Mouse (Mus musculus) kidney, adult 10 weeks (tissue): ENCODE measurements around the gene Hspb2. TPM values are rescaled to one million over a fixed set of nuclear protein-coding genes. Genes with fewer than 3 reads are reported as not detected.

Experiments
- polyA plus RNA-seq: library from polyadenylated mRNA; stranded (reverse); fragments of 350-450 nt; fragmentation: Illumina TruSeq; extraction: RNeasy Lipid Tissue Mini Kit (QIAGEN cat#74804); gene quantifications from one replicate; pipeline ENCODE4 v1.2.3, GENCODE M21; 2014; ENCODE audit warnings: low read depth, low replicate concordance

Hspb2 gene
- not detected for polyA plus RNA-seq

DNA sequence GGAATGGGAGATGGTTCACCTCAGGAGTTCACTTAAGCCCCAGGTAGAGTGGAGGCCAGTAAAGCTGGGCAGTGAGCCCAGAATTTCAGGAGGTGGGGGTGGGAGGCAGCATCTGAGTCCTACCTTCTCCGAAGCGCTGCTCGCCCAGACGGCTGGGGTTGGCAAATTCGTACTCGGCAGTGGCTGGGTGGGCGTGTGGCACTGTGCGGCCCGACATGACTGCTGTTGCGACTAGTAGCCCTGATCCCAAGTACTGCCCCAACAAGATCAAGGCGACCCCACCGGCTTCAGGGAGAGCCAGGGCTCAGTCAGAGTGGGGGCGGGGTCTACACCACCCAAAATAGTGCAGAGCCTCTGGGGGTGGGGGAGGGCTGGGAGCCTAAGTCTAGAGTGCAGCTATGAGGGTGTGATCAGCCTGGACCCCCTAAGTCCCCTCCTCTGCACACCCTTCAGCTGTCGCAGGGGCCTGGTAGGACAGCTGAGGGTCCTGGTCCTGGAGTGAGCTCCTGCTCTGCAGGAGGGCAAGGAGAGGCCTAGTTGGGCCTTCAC lies at the start of gene Hspb2:
TSS of gene Hspb2 (minus strand) at position 301 of the 549 bp plus-strand sequence.

GRCm38 (mm10) chr9:50774991-50775612 lies 22.9 kb upstream of the Hspb2 start, which contains the start of the genes Alg9 and 1110032A03Rik:
Gene Alg9 (plus strand): TSS chr9:50775019.
Gene 1110032A03Rik (minus strand): TSS chr9:50775520.

DNA sequence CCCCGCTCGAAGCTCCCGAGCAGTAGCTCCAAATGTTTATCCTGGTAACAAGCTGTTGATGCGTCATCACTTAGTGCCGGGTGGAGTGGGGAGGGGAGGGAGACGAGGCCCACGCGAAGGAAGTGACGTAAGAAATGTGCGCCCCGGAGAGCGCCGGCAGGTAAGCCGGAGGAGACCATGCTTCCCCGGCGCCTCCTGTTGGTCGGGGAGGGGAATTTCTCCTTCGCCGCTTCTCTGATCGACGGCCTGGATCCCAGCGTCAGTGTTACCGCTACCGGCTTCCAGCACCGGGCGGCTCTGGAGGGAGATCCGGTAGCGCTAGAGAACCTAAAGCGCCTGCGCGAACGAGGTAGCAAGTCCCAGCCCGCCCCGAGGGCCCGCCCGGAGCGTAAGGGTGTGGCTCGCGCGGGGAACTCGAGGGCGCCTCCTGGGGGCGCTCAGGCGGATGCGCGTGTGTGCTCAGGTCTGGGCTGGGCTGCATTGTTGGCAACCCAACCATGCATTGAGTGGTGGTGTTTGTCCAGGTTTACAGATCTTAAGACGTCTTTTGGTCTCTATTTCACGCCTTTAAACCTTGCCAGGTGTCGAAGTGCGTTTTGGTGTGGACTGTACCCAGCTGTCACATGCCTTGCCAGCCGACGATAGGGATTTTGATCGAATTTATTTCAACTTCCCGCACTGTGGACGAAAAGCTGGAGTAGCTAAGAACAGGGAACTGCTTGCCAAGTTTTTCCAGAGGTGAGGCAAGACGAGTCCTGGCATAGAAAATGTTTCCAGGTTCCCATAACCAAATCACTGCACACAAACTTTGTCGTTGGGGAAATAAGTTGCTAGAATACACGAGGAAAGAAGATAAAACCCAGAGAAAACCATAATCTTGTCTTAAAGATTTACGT lies 16.2 kb upstream of the Hspb2 start, which contains the start of gene Fdxacb1:
TSS of gene Fdxacb1 (plus strand) at position 130 of the 896 bp plus-strand sequence.

DNA sequence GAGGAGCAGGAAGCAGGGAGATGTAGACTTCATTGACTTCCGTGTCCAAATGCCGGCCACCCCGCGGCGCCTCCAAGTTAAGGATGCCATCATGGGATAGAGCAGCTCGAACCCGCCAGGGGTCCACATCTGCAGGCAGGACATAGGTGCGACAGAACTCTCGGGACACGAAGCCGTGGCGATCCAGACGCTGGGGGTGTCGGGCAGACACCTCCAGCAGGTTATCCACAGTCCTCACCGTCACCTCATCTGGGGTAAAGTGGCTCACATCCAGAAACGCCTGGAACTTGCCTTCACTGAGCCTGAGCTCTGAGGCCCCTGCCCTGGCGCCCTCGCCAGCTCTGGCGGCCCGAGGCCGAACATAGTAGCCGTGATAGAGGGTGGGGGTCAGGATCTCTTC lies 831 bp downstream of the Hspb2 start, which contains the start of gene Cryab:
TSS of gene Cryab (plus strand) at position 3 of the 400 bp plus-strand sequence.

DNA sequence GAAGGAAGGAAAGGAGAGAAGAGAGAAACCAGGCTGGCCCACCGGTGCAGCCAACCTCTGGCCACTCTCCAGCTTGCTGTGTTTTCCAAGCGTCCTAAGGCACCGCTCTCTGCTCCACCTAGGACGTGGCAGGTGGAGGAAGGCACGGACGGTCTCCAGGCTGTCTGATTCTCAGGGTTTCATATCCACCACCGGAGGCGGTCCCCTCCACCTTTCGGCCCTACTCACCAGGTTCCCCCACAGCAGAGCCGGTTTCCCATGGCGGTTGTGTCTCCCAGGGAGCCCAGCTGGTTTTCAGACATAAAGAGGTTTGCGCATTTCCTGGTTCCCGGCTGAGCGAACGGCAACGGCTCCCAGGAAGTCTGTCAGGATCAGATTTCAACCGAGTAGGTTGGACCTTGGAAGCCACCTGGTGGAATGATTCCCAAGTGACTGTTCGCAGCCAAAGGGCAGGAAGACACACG lies 5.9 kb downstream of the Hspb2 start, which contains the start of gene 2310030G06Rik:
TSS of gene 2310030G06Rik (minus strand) at position 323 of the 464 bp plus-strand sequence.

GRCm38 (mm10) chr9:50738914-50739870 lies 13.0 kb downstream of the Hspb2 start, which contains the start of gene Dixdc1:
Gene Dixdc1 (minus strand): TSS chr9:50739517.

Other genes starting within 250 kb of the Hspb2 start
- gene Pts, start 223.6 kb downstream of the Hspb2 start, polyA plus RNA-seq, result 267 TPM
- 9.1 TPM for gene Il18, start 197.5 kb downstream of the Hspb2 start, polyA plus RNA-seq
- 13.1 TPM for gene Bco2, start 197.2 kb downstream of the Hspb2 start, polyA plus RNA-seq
- not detected for gene Tex12, start 191.0 kb downstream of the Hspb2 start, polyA plus RNA-seq
- gene Sdhd, start 148.5 kb downstream of the Hspb2 start, polyA plus RNA-seq, result 501 TPM
- gene Timm8b, start 148.4 kb downstream of the Hspb2 start, polyA plus RNA-seq, result 186 TPM
- 11.1 TPM for gene Pih1d2, start 135.0 kb downstream of the Hspb2 start, polyA plus RNA-seq
- gene Nkapd1, start 134.9 kb downstream of the Hspb2 start, polyA plus RNA-seq, result 70.3 TPM
- 252 TPM for gene Dlat, start 92.6 kb downstream of the Hspb2 start, polyA plus RNA-seq
- gene Dixdc1, start 12.8 kb downstream of the Hspb2 start, polyA plus RNA-seq, result 14.0 TPM
- 80.6 TPM for gene 2310030G06Rik, start 5.8 kb downstream of the Hspb2 start, polyA plus RNA-seq
- gene Cryab, start 1.0 kb downstream of the Hspb2 start, polyA plus RNA-seq, result 43.4 TPM
- 8.9 TPM for gene Fdxacb1, start 15.9 kb upstream of the Hspb2 start, polyA plus RNA-seq
- gene Alg9, start 22.7 kb upstream of the Hspb2 start, polyA plus RNA-seq, result 7.4 TPM
- 164 TPM for gene 1110032A03Rik, start 23.2 kb upstream of the Hspb2 start, polyA plus RNA-seq
- 39.4 TPM for gene Ppp2r1b, start 92.9 kb upstream of the Hspb2 start, polyA plus RNA-seq